Mouse (Mus musculus): ENCODE measurements around the gene Exoc4. TPM values are rescaled to one million over a fixed set of nuclear protein-coding genes. Genes with fewer than 3 reads are reported as not detected.

Gene Exoc4
- polyA plus RNA-seq, 1 experiment from 2014 or later = 38.8 TPM

- no peak overlapping the region for H3K4me3 ChIP-seq (replicated peaks)
- H3K36me3 ChIP-seq = no peaks in the 10 kb centered on the region
- H3K27me3 ChIP-seq (replicated peaks) = no peaks in the 10 kb centered on the region
- WGBS = 69% methylated on average over 1 of the region's 1 CpGs
- no peak overlapping the region for H3K27ac ChIP-seq (replicated peaks)
- H3K4me2 ChIP-seq = no peak overlapping the region
- no peak for ATAC-seq (ENCODE audit: low FRiP score)
- H3K4me1 ChIP-seq = peaks cover 6% of the 10 kb centered on the region
- no peaks in the 10 kb centered on the region for H3K9me3 ChIP-seq (replicated peaks)
- H3K9ac ChIP-seq (replicated peaks) = no peak overlapping the region
These were observed 478.4 kb downstream of the Exoc4 start for GRCm38 (mm10) chr6:33727271-33727670.

- peaks cover 16% of the 10 kb centered on the region for H3K4me1 ChIP-seq
- no peaks in the 10 kb centered on the region for H3K36me3 ChIP-seq
- H3K4me2 ChIP-seq = no peak overlapping the region
- ATAC-seq (ENCODE audit: low FRiP score) = no peak
- no peaks in the 10 kb centered on the region for H3K9me3 ChIP-seq (replicated peaks)
- 6% methylated on average over 2 of the region's 2 CpGs for WGBS
- H3K4me3 ChIP-seq (replicated peaks) = no peak overlapping the region
- H3K27ac ChIP-seq (replicated peaks) = no peak overlapping the region
- no peaks in the 10 kb centered on the region for H3K27me3 ChIP-seq (replicated peaks)
- H3K9ac ChIP-seq (replicated peaks) = no peak overlapping the region
These were observed 483.3 kb downstream of the Exoc4 start for GRCm38 (mm10) chr6:33732214-33732613.

GRCm38 (mm10) chr6:33733602-33734001, 484.7 kb downstream of the Exoc4 start:
- 0 out of 2 replicates have a peak, but pooled peaks have one; percentile 21 for ATAC-seq (ENCODE audit: low FRiP score)
- Histone ChIP-seq H3K4me2 (no peak overlapping the region), H3K9me3 (replicated peaks) (no peaks in the 10 kb centered on the region), H3K27ac (replicated peaks) (no peak overlapping the region), H3K4me3 (replicated peaks) (no peak overlapping the region), H3K4me1 (peaks cover 19% of the 10 kb centered on the region), H3K36me3 (no peaks in the 10 kb centered on the region), H3K27me3 (replicated peaks) (no peaks in the 10 kb centered on the region), H3K9ac (replicated peaks) (no peak overlapping the region)

DNA sequence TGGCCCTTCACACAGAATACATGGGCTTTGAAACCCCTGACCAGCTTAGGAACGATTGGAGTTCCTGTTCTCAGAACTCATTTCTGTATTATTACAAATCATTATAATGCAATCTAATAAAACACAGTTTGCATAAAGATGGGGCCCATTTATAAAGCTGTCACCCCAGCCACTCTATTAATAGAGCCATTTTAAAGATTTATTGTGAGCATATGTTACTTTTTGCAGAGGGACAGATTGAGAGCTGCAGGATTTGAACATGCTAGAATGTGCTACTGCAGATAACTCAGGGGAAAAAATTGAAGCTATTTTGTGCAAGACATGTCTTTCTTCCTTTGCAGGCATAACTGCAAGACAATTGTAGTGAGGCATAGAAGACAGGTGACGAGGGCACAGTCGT, 485.1 kb downstream of the Exoc4 start:
- ATAC-seq (ENCODE audit: low FRiP score) = 0 out of 2 replicates have a peak, but pooled peaks have one; percentile 3
- no peaks in the 10 kb centered on the region for H3K27me3 ChIP-seq (replicated peaks)
- no peaks in the 10 kb centered on the region for H3K36me3 ChIP-seq
- peaks cover 23% of the 10 kb centered on the region for H3K4me1 ChIP-seq
- 49% methylated on average over 3 of the region's 3 CpGs for WGBS
- H3K4me3 ChIP-seq (replicated peaks) = no peak overlapping the region
- peak overlapping the region; percentile 33; the same call in 1 of the 2 replicates for H3K27ac ChIP-seq (replicated peaks)
- H3K9ac ChIP-seq (replicated peaks) = no peak overlapping the region
- no peak overlapping the region for H3K4me2 ChIP-seq
- H3K9me3 ChIP-seq (replicated peaks) = no peaks in the 10 kb centered on the region

DNA sequence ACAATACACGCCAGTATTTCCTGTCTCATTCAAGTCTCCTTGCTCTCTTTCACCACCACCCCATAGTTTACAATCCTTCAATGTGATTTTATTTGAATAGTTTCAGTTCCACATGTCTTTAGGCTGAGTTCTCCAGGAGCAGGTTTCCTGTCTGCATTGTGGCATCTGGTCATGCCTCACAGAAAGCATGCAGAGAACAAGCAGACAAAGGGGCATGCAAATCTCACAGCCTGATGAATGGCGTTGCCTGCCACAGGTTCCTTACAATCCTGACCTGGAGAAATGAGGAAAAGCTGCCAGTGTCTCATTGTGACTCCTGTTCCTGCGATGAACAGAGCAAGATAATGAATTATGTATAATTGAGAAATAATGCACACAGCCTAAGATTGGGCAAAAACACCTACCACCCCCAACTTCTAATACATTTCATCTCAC, 490.0 kb downstream of the Exoc4 start:
- peaks cover 18% of the 10 kb centered on the region for H3K4me1 ChIP-seq
- peaks cover 4% of the 10 kb centered on the region; the same call in 1 of the 2 replicates for H3K9me3 ChIP-seq (replicated peaks)
- H3K4me3 ChIP-seq (replicated peaks) = no peak overlapping the region
- no peak overlapping the region for H3K9ac ChIP-seq (replicated peaks)
- WGBS = 16% methylated on average over 3 of the region's 3 CpGs
- no peaks in the 10 kb centered on the region for H3K36me3 ChIP-seq
- H3K4me2 ChIP-seq = no peak overlapping the region
- H3K27ac ChIP-seq (replicated peaks) = peak overlapping the region; percentile 71
- no peaks in the 10 kb centered on the region for H3K27me3 ChIP-seq (replicated peaks)
- peak; percentile 65; the same call in 1 of the 2 replicates for ATAC-seq (ENCODE audit: low FRiP score)

DNA sequence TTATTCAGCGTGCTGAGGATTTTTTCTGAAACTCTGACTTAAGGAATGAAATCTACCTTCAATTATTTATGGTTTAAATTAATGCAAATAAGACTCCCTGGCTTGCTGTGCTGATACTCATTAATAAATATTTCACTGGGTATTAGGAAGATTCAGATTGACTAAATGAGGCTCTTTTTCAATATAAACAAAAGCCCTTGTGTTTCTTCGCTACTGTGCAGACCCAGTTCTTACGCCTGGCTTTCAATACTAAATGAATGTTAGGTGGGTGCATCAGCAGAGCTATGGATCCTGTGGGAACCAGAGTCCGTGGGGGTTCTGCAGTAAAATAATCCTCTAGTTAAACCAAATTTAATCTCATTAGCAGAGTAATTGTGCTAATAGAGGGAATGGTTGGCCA, 490.4 kb downstream of the Exoc4 start:
- H3K4me2 ChIP-seq = no peak overlapping the region
- H3K36me3 ChIP-seq = no peaks in the 10 kb centered on the region
- peak; percentile 50; the same call in 1 of the 2 replicates for ATAC-seq (ENCODE audit: low FRiP score)
- no peak overlapping the region for H3K4me3 ChIP-seq (replicated peaks)
- no peaks in the 10 kb centered on the region for H3K27me3 ChIP-seq (replicated peaks)
- H3K27ac ChIP-seq (replicated peaks) = peak overlapping the region; percentile 42; the same call in 1 of the 2 replicates
- 21% methylated on average over 4 of the region's 4 CpGs for WGBS
- peaks cover 4% of the 10 kb centered on the region; the same call in 1 of the 2 replicates for H3K9me3 ChIP-seq (replicated peaks)
- no peak overlapping the region for H3K9ac ChIP-seq (replicated peaks)
- H3K4me1 ChIP-seq = peaks cover 15% of the 10 kb centered on the region

- no peak for ATAC-seq (ENCODE audit: low FRiP score)
- Histone ChIP-seq H3K4me3 (replicated peaks) (no peak overlapping the region), H3K4me1 (no peaks in the 10 kb centered on the region), H3K27me3 (replicated peaks) (no peaks in the 10 kb centered on the region), H3K9me3 (replicated peaks) (no peaks in the 10 kb centered on the region), H3K4me2 (no peak overlapping the region), H3K27ac (replicated peaks) (no peak overlapping the region), H3K9ac (replicated peaks) (no peak overlapping the region), H3K36me3 (no peaks in the 10 kb centered on the region)
- WGBS = 96% methylated on average over 5 of the region's 5 CpGs
These were observed 507.1 kb downstream of the Exoc4 start for GRCm38 (mm10) chr6:33755976-33756375.

DNA sequence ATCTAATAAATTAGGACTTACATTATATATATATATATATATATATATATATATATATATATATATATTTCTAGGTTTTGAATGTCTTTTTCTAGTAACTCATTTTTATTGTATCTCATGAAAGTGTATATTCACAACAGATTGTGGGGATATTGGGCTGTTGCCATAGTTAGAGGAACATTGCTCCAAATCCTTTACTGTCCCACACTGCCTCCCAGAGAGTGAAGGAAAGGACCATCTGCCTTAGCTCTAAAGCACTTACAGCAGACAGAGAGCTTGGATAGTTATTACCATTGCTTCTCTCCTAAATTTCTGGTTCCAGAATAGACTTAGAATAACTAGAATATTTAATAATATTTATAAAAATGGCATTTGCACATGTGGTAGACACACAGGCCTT, 512.7 kb downstream of the Exoc4 start:
- H3K4me3 ChIP-seq (replicated peaks) = no peak overlapping the region
- H3K9ac ChIP-seq (replicated peaks) = no peak overlapping the region
- H3K27me3 ChIP-seq (replicated peaks) = no peaks in the 10 kb centered on the region
- H3K4me1 ChIP-seq = peaks cover 4% of the 10 kb centered on the region
- no peaks in the 10 kb centered on the region for H3K36me3 ChIP-seq
- H3K9me3 ChIP-seq (replicated peaks) = no peaks in the 10 kb centered on the region
- ATAC-seq (ENCODE audit: low FRiP score) = no peak
- H3K27ac ChIP-seq (replicated peaks) = no peak overlapping the region
- H3K4me2 ChIP-seq = no peak overlapping the region

- no peaks in the 10 kb centered on the region for H3K36me3 ChIP-seq
- whole genome bisulfite sequencing = 79% methylated on average over 4 of the region's 4 CpGs
These were observed 514.4 kb downstream of the Exoc4 start for GRCm38 (mm10) chr6:33763245-33763644.

DNA sequence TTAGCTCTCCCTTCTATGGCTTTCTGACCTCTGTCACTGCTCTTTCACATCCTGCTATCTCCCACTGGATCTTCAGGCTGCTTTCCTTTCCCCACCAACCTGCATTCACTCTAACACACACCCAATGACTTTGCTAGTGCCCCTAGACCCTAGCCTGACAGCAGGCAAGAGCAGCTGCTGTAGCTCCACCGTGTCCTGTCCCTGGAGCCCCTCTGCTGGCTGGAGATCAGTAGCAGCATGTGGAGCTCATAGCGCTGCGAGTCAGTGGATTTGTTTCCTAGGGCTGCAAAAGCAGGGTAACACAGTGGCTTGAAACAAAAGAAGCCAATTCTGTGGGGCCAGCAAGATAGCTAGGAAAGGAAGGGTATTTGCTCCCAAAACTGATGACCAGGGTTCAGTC, 515.1 kb downstream of the Exoc4 start:
- Histone ChIP-seq H3K27ac (replicated peaks) (no peak overlapping the region), H3K9ac (replicated peaks) (no peak overlapping the region), H3K9me3 (replicated peaks) (no peaks in the 10 kb centered on the region), H3K4me2 (no peak overlapping the region), H3K36me3 (no peaks in the 10 kb centered on the region), H3K4me1 (peaks cover 4% of the 10 kb centered on the region), H3K4me3 (replicated peaks) (no peak overlapping the region), H3K27me3 (replicated peaks) (no peaks in the 10 kb centered on the region)
- ATAC-seq (ENCODE audit: low FRiP score) = no peak
- 36% methylated on average over 3 of the region's 3 CpGs for WGBS

More at GRCm38 (mm10) chr6:33763245-33763644, 514.4 kb downstream of the Exoc4 start:
- no peak for ATAC-seq (ENCODE audit: low FRiP score)
- Histone ChIP-seq H3K9ac (replicated peaks) (no peak overlapping the region), H3K4me3 (replicated peaks) (no peak overlapping the region), H3K4me2 (no peak overlapping the region), H3K27me3 (replicated peaks) (no peaks in the 10 kb centered on the region), H3K4me1 (peaks cover 4% of the 10 kb centered on the region), H3K9me3 (replicated peaks) (no peaks in the 10 kb centered on the region), H3K27ac (replicated peaks) (no peak overlapping the region)

DNA sequence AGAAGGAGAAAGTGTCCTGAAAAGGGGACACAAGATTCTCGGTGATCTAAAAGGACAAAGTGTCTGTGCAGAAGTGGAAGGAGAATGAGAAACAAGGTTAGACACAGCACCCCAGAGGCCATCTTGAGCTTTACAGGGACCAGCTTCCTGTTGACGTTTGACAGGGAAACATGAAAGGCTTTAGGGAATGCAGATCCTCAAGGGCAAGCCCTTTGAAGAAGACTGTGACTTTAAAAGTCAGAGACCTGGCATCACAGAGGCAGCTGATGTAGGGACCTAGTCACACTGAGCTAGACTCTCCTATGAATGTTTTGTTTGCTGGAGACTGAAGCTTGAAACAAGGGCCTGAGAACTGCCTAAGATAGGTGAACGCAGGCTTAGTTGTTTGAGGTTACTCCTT, 520.4 kb downstream of the Exoc4 start:
- 60% methylated on average over 3 of the region's 3 CpGs for WGBS
- no peaks in the 10 kb centered on the region for H3K36me3 ChIP-seq
- H3K27me3 ChIP-seq (replicated peaks) = no peaks in the 10 kb centered on the region
- no peak overlapping the region for H3K27ac ChIP-seq (replicated peaks)
- no peak overlapping the region for H3K4me3 ChIP-seq (replicated peaks)
- H3K9ac ChIP-seq (replicated peaks) = no peak overlapping the region
- no peaks in the 10 kb centered on the region for H3K4me1 ChIP-seq
- H3K9me3 ChIP-seq (replicated peaks) = no peaks in the 10 kb centered on the region
- no peak overlapping the region for H3K4me2 ChIP-seq
- ATAC-seq (ENCODE audit: low FRiP score) = no peak

- no peaks in the 10 kb centered on the region for H3K36me3 ChIP-seq
- no peaks in the 10 kb centered on the region for H3K27me3 ChIP-seq (replicated peaks)
- H3K9me3 ChIP-seq (replicated peaks) = no peaks in the 10 kb centered on the region
- no peak overlapping the region for H3K4me2 ChIP-seq
- no peak overlapping the region for H3K9ac ChIP-seq (replicated peaks)
- no peak for ATAC-seq (ENCODE audit: low FRiP score)
- H3K4me3 ChIP-seq (replicated peaks) = no peak overlapping the region
- no peak overlapping the region for H3K27ac ChIP-seq (replicated peaks)
- WGBS = 57% methylated on average over 2 of the region's 2 CpGs
- no peaks in the 10 kb centered on the region for H3K4me1 ChIP-seq
These were observed 521.1 kb downstream of the Exoc4 start for GRCm38 (mm10) chr6:33770021-33770420.

All from neural tube, embryonic 15.5 days (tissue).